Mouse (Mus musculus) bone marrow, adult 2 months (tissue): ENCODE measurements around the gene Smarcd3. TPM values are rescaled to one million over a fixed set of nuclear protein-coding genes. Genes with fewer than 3 reads are reported as not detected.

Source experiments
- H3K27ac ChIP-seq: fragments of 200-500 bp; 2 replicates; pipeline ENCODE4 v1.5.1; 2012; ENCODE audit warnings: low read depth, mild to moderate bottlenecking, control low read depth, inconsistent platforms, low read length; ENCODE audit not compliant: control insufficient read depth, poor library complexity, insufficient read depth
- H3K4me1 ChIP-seq: fragments of 200-500 bp; 2 replicates; pipeline ENCODE4 v1.6.1; 2011; ENCODE audit warnings: low read length; ENCODE audit not compliant: control insufficient read depth, insufficient read depth
- H3K4me3 ChIP-seq: fragments of 200-500 bp; replicated peaks from 2 replicates; pipeline ENCODE3; 2011; ENCODE audit warnings: mild to moderate bottlenecking, low read depth, low read length, control low read depth; ENCODE audit not compliant: control insufficient read depth
- CTCF ChIP-seq: fragments of 200-500 bp; IDR thresholded peaks from 2 replicates; pipeline ENCODE4 v1.5.1; 2011; ENCODE audit warnings: low read length, control low read depth; ENCODE audit not compliant: control insufficient read depth, insufficient read depth
- POLR2A ChIP-seq: fragments of 200-500 bp; IDR thresholded peaks from 2 replicates; pipeline ENCODE4 v1.6.1; 2011; ENCODE audit warnings: low read depth, mild to moderate bottlenecking, control low read depth, low read length, borderline replicate concordance; ENCODE audit not compliant: control insufficient read depth
- WGBS: fragments of 180-500 bp; shearing (Covaris S2); methylation state at CpG from one replicate; pipeline ENCODE4 v1.1.7; 2018; 5-methylcytosine and 5-hydroxymethylcytosine counted together
- polyA plus RNA-seq: library from polyadenylated mRNA; stranded (reverse); fragments of >200 nt; gene quantifications from 2 replicates; pipeline ENCODE4 v1.2.4, GENCODE M21; 2011; ENCODE audit warnings: low replicate concordance; ENCODE audit not compliant: missing spikeins, insufficient read depth, insufficient read length

The Smarcd3 gene
- polyA plus RNA-seq, 1 experiment = 6.1 TPM

DNA sequence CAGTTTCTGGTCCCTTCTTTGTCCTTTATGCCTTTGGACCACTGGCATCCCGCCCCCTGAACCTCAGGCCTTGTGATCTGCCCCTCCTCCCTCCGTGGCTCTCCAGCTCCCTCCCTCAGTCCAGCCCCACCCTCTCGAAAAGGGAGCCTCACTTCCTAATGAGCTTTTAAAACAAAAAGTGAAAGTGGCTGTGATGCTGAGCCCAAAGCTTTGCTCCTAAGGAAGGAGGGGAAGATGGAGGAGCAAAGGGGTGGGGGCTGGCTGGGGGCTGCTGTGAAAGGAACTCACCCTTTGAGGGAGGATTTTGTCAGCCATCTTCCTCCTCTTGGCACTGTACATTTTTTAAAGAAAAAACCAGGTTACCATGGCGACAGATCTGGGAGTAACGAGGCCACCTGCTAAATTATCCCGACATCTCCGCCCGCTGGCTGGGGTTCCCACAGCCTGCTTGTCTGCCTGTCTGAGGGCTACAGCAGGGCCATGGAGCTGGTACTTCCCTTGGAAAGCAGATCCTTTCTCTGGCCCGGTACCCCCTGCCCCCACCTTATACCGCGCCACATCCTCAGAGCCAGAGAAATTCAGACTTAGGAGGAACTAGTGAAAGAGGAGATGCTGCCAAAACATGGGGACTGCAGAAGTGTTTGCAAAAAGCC lies 27.6 kb downstream of the Smarcd3 start:
- Histone ChIP-seq H3K4me3 (peak overlapping the region; percentile 52), H3K27ac (no peak overlapping the region), H3K4me1 (no peaks in the 10 kb centered on the region; the same call in 1 of the 2 replicates)
- no peak for TF ChIP-seq CTCF
- no peak for TF ChIP-seq POLR2A
- 4% methylated on average over 11 of the region's 11 CpGs for WGBS

- WGBS = 76% methylated on average over 14 of the region's 14 CpGs
- no peaks in the 10 kb centered on the region; the same call in 1 of the 2 replicates for H3K4me1 ChIP-seq
- H3K4me3 ChIP-seq = no peak overlapping the region
- no peak overlapping the region for H3K27ac ChIP-seq
- no peak for TF ChIP-seq CTCF
- no peak for TF ChIP-seq POLR2A
These were observed 28.3 kb downstream of the Smarcd3 start for GRCm38 (mm10) chr5:24595786-24596380.

GRCm38 (mm10) chr5:24595261-24595660 lies 28.9 kb downstream of the Smarcd3 start:
- Histone ChIP-seq H3K27ac (no peak overlapping the region), H3K4me1 (no peaks in the 10 kb centered on the region; the same call in 1 of the 2 replicates), H3K4me3 (no peak overlapping the region)
- TF ChIP-seq CTCF (no peak), POLR2A (no peak)
- WGBS = 81% methylated on average over 5 of the region's 5 CpGs

DNA sequence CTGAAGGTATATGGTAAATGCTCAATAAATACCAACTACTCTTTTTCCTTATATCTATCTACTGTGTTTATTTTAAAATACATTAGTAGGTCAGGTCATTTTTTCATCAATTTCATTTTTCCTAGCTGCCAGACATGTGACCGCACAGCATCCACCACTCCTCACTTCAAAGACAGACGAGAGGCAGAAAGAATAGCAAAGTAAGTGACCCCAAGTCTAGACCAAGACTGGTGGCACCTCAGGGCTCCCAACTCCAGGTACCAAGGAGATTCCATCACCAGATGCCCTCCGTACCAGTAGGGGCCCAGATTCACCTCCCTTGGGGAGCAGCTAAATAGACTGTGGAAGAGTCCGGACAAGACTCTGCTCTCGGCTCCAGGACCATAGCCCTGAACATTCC lies 29.9 kb downstream of the Smarcd3 start:
- WGBS = 82% methylated on average over 5 of the region's 5 CpGs
- Histone ChIP-seq H3K4me1 (no peaks in the 10 kb centered on the region; the same call in 1 of the 2 replicates), H3K27ac (no peak overlapping the region), H3K4me3 (no peak overlapping the region)
- TF ChIP-seq POLR2A (no peak), CTCF (no peak)

GRCm38 (mm10) chr5:24593928-24594327 lies 30.3 kb downstream of the Smarcd3 start:
- H3K4me1 ChIP-seq = no peaks in the 10 kb centered on the region; the same call in 1 of the 2 replicates
- H3K4me3 ChIP-seq = no peak overlapping the region
- no peak overlapping the region for H3K27ac ChIP-seq
- no peak for TF ChIP-seq POLR2A
- TF ChIP-seq CTCF = no peak
- WGBS = 85% methylated on average over 10 of the region's 10 CpGs

GRCm38 (mm10) chr5:24593230-24593629 lies 31.0 kb downstream of the Smarcd3 start:
- Histone ChIP-seq H3K27ac (no peak overlapping the region), H3K4me3 (no peak overlapping the region), H3K4me1 (peaks cover 2% of the 10 kb centered on the region; the same call in 1 of the 2 replicates)
- WGBS = 79% methylated on average over 10 of the region's 10 CpGs
- TF ChIP-seq POLR2A (no peak), CTCF (no peak)

- 18% methylated on average over 21 of the region's 21 CpGs for WGBS
- Histone ChIP-seq H3K4me3 (peak overlapping the region; percentile 4), H3K27ac (peak overlapping the region; percentile 71; the same call in 1 of the 2 replicates), H3K4me1 (peaks cover 6% of the 10 kb centered on the region)
- no peak; the same call in 1 of the 2 replicates for TF ChIP-seq POLR2A
These were observed 31.6 kb downstream of the Smarcd3 start for GRCm38 (mm10) chr5:24592471-24593160.

DNA sequence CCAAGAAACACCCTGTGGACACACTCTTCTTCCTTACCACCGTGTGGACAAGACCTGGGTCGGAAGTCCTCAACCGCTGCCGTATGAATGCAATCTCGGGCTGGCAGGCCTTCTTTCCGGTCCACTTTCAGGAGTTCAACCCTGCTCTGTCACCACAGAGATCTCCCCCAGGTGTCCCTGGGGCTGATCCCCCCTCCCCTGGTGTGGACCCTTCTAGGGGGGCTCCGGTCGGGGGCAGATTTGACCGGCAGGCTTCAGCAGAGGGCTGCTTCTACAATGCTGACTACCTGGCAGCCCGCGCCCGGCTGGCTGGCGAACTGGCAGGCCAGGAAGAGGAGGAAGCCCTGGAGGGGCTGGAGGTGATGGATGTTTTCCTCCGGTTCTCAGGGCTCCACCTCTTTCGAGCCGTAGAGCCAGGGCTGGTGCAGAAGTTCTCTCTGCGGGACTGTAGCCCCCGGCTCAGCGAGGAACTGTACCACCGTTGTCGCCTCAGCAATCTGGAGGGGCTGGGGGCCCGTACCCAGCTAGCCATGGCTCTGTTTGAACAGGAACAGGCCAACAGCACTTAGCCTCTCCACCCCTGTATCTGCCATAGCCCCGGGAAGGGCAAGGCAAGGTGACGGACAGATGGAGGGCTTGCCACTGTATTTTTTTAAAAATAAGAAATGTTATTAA lies 32.3 kb downstream of the Smarcd3 start:
- peak overlapping the region; percentile 71 for H3K27ac ChIP-seq
- WGBS = 7% methylated on average over 24 of the region's 24 CpGs
- TF ChIP-seq CTCF = no peak
- peak; percentile 16; the same call in 1 of the 2 replicates for TF ChIP-seq POLR2A
- peaks cover 10% of the 10 kb centered on the region for H3K4me1 ChIP-seq
- H3K4me3 ChIP-seq = peak overlapping the region; percentile 62
